Mouse (Mus musculus): ENCODE measurements around the gene Zcchc9.

Zcchc9 gene

GRCm38 (mm10) chr13:91760302-91761050 is 47.0 kb downstream of the Zcchc9 start:
- DNase-seq: no peak

DNA sequence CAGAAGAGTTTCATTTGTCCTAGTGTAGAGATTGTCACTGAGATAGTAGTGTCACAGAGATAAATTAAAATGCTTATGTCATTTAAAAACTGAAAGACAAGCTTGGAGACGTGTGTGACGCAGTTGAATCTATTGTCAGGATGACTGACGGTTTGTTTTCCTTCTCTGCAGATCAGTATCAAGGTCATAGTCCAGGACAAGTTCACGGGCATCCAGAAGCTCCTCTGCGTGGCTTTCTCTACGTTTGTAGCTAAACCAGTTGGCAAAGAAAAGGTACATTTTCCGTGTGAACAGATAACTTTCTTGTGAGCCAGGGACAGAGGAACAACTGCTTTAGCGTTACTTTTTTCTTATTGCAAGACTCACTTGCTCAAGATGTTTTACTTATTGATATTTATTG is 47.7 kb downstream of the Zcchc9 start:
- DNase-seq: no peak

GRCm38 (mm10) chr13:91758316-91759048 is 49.0 kb downstream of the Zcchc9 start:
- DNase-seq: no peak

DNA sequence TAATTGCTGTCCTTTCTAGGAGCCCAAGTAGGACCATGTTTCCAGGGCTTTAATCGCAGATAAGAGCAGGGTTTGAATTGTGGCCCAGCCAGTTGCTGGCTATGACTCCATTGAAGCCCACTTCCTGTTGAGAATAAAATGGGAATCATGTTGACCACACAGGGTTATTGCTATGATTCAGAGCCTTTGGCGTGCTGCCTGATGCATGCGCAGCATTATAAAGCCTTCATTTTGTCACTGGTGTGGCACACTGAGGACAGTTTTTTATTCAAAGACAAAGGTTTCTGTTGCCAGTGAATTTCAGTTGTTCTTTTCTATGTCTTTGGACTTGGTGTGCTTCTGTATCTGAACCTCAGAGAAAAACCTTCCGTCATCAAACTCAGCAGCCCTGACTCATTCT is 51.3 kb downstream of the Zcchc9 start:
- no peak for DNase-seq

DNA sequence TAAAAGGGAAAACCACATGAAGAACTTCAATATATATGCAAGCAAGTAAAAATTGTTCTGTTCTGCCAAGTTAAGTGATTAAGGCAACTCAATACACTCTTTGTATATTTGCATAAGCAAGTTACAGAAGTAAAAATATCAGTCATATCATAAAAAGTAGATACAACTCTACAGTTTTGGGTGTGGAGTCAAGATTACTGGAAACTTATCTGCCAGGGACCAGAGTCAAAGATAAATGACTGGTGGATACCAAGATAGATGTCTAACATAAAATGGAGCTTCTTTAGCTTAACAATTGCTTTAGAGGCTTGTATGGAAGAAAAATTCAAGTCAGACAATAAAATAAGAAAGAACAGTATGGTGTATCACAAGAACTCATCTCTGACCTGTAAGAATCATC is 52.7 kb downstream of the Zcchc9 start:
- DNase-seq: no peak

DNA sequence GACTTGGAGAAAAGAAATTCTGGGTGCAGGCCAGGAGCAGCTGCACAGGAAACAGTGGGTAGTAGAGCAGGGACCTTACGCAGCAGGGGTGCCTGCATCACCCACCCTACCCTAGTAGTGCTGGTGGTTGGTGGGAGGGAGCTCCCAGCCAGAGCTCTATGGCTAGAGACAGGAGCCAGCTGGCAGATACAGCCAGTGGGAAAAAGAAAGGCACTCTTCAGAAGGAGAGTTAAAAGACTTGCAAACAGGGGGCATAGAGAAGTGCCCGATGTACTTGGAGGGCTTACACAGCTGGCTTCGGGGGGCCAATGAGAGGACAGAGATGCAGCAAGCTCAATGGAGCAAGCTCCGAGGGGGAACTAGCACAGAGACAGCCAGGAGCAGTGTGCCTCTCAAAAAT is 53.8 kb downstream of the Zcchc9 start:
- DNase-seq: no peak

DNA sequence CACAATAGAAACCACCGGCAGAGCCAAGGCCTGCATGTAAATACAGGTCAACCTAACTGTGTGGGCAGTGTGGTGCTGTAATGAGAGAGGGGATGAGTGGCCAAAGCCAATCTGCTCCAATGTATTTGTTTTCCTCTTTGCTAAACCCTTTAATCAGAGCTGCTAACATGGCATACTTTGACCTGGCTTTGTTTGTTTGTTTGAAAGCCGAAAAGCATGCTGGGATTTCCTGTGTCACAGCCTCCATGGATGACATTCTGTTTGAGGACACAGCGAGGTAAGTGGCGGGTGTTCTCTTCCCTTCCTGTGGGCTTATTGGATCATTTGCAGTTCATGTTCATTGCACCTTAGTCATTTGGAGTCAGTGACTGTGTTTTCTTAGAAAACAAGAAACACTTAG is 57.5 kb downstream of the Zcchc9 start:
- no peak for DNase-seq

- DNase-seq: no peak
These were observed 59.1 kb downstream of the Zcchc9 start for GRCm38 (mm10) chr13:91748401-91748800.

All from lung, postnatal 36 days (tissue).